Mouse (Mus musculus): Measurements from ENCODE around the gene Arhgap32.

The Arhgap32 gene

GRCm38 (mm10) chr9:32250486-32250885, 134.6 kb downstream of the Arhgap32 start:
- in situ Hi-C loops (cut with MboI, MseI), result loop anchor here (25.0 kb wide), 1 partner anchor 312 kb away; no protein-coding TSS in a partner anchor

DNA sequence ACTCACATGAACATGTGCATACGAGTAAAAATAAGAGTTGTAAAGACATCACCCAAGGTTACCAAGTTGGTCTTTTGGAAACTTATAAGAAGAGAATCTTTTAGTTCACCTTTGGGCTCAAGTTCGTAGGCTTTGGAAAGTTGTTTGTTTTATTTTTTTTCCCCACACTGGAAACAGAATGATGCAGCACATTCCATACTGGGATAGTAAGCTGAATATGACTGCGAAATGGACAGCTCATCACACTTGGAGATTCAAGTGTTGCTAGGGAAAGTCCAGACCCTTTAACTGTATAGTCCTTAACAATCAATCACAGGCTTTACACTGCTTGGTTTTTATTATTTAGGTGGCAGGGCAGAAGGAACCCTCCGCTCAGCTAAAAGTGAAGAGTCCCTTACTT, 137.8 kb downstream of the Arhgap32 start:
- in situ Hi-C loops (cut with MboI, MseI), result loop anchor here (25.0 kb wide), 1 partner anchor 309 kb away; no protein-coding TSS in a partner anchor

- in situ Hi-C loops (cut with MboI, MseI), result loop anchor here (25.0 kb wide), 1 partner anchor 305 kb away; no protein-coding TSS in a partner anchor
Measured at GRCm38 (mm10) chr9:32257365-32257764, 141.4 kb downstream of the Arhgap32 start.

DNA sequence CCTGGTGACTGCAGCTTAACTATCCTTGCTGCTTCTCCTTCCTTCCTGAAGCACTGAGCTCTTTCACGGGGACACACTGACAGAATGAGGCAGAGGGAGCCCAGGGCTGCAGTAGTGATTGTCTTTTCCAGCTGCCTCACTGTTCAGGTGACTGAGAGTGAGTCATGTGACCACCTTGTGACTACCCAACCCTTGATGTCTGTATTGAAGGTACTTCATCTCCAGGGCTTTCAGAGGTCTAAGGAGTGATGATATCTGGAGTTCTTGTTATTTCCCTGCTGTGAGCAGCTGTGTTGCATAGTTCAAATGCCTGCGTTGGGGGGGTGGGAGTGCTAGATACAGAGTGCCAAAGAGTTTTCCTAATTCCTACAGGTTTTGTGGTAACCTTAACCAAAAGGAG, 141.9 kb downstream of the Arhgap32 start:
- in situ Hi-C loops (cut with MboI, MseI), result loop anchor here (25.0 kb wide), 1 partner anchor 304 kb away; no protein-coding TSS in a partner anchor

GRCm38 (mm10) chr9:32271896-32272444, 156.0 kb downstream of the Arhgap32 start:
- in situ Hi-C loops (cut with MboI, MseI), result loop anchor here (5.0 to 25.0 kb wide), 2 partner anchors 80 to 290 kb away; no protein-coding TSS in a partner anchor

- in situ Hi-C loops (cut with MboI, MseI), result no loop called here
Measured at GRCm38 (mm10) chr9:32278052-32278451, 162.1 kb downstream of the Arhgap32 start.

DNA sequence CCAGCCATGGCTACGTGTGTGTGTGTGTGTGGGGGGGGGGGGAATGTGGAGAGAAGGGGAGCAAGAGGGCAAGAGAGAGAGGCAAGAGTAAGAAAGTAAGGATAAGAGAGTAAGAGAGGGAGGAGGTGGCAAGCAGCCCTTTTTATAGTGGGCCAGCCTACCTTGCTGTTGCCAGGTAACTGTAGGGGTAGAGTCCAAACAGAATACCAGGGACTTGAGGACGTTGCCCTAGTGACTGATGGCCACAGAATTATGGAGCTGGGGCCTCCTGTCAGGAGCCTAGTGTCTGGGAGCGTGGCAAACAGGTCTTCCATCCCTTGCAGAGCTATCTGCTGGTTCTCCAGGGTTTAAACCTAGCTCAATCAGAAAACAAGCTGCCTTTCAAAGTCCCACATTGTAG, 163.9 kb downstream of the Arhgap32 start:
- in situ Hi-C loops (cut with MboI, MseI), result no loop called here

GRCm38 (mm10) chr9:32280456-32280855, 164.5 kb downstream of the Arhgap32 start:
- in situ Hi-C loops (cut with MboI, MseI), result no loop called here

DNA sequence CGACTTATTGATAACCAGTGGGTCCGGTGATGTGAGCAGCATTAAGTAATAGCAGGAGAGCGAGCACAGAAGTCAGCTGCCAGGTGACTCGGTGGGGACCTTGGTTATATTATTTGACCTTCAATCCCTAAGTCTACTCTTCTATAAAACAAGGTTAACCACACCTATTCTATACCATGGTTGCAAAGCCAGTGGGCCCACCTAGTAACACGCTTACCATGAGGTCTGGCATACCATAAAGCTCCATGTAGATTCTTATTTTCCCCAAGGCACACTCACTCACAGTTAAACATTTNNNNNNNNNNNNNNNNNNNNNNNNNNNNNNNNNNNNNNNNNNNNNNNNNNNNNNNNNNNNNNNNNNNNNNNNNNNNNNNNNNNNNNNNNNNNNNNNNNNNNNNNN, 167.7 kb downstream of the Arhgap32 start:
- in situ Hi-C loops (cut with MboI, MseI), result no loop called here

GRCm38 (mm10) chr9:32291618-32292017, 175.7 kb downstream of the Arhgap32 start:
- in situ Hi-C loops (cut with MboI, MseI), result no loop called here

GRCm38 (mm10) chr9:32292686-32293085, 176.8 kb downstream of the Arhgap32 start:
- in situ Hi-C loops (cut with MboI, MseI), result no loop called here

GRCm38 (mm10) chr9:32295061-32295800, 179.3 kb downstream of the Arhgap32 start:
- in situ Hi-C loops (cut with MboI, MseI), result no loop called here

- in situ Hi-C loops (cut with MboI, MseI), result no loop called here
Measured at GRCm38 (mm10) chr9:32302501-32303150, 186.7 kb downstream of the Arhgap32 start.

DNA sequence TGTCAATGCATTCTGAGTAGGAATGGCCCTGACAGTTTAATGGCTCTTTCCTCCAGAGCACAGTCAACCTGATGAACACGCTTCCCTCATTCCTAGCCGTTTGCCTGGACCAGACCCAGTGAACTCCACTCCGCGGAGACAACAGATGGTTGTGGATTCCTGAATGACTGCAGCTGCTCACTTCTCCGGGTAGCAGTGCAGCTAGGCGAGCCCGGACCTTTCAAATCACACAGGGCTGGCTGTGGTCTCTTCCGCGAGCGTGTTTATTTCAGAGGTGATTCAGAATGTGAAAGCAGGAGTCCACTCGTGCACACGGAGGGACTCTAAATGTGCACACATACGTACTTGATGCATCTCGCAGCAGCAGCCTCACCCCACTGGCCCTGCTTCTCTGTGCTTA, 195.8 kb downstream of the Arhgap32 start:
- in situ Hi-C loops (cut with MboI, MseI), result no loop called here

DNA sequence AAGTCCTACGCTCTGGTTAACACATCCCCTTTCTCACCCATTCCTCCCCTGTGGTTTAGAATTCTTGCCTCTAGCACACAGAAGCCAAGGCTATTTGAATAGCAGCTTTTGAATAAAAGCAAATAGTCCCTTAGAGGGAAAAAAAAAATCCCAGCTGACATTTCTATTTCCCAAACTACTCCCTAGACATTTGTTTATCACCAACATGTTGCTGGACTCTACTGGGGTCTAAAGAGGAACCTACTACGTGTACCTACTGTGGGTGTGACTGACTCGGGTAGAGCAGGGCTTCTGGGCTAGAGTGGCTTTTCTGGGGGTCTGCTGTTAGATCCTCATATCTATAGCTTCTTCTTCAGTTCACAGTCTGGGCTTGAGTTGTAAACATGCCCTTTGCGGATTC, 196.3 kb downstream of the Arhgap32 start:
- in situ Hi-C loops (cut with MboI, MseI), result no loop called here

GRCm38 (mm10) chr9:32314071-32314470, 198.1 kb downstream of the Arhgap32 start:
- in situ Hi-C loops (cut with MboI, MseI), result no loop called here

GRCm38 (mm10) chr9:32315999-32316398, 200.1 kb downstream of the Arhgap32 start:
- in situ Hi-C loops (cut with MboI, MseI), result no loop called here
